Mouse (Mus musculus) erythroid progenitor cell, adult 5-6 weeks (primary cell): ENCODE data around the gene Nrg3. TPM values are rescaled to one million over a fixed set of nuclear protein-coding genes. Genes with fewer than 3 reads are reported as not detected.
"Not testable (repeated sequence)": the region's sequence is repeated elsewhere in the genome, so short reads cannot be mapped to it uniquely, and the experiment has no call there.

ENCODE experiments used
- ATAC-seq: replicated peaks from 2 replicates; pipeline ENCODE4 v1.8.0; 2016; ENCODE audit warnings: moderate number of reproducible peaks, mild to moderate bottlenecking, moderate TSS enrichment, inconsistent platforms; ENCODE audit not compliant: poor library complexity, low FRiP score, severe bottlenecking
- total RNA-seq, 2 experiments: library from RNA; stranded (forward) in 1 of 2; stranded (reverse) in 1 of 2; fragments of 150-400 nt in 1 of 2; fragments of 186-747, 209-891 nt in 1 of 2; gene quantifications; 2 replicates each; pipeline versions ENCODE4 v1.2.3 to v1.2.4; 2015 to 2017; ENCODE audit warnings: low replicate concordance in 2 of 2

The Nrg3 gene
- total RNA-seq, 2 experiments from 2014 or later = not detected

GRCm38 (mm10) chr14:39255391-39255790 is 217.5 kb downstream of the Nrg3 start:
- no peak for ATAC-seq

DNA sequence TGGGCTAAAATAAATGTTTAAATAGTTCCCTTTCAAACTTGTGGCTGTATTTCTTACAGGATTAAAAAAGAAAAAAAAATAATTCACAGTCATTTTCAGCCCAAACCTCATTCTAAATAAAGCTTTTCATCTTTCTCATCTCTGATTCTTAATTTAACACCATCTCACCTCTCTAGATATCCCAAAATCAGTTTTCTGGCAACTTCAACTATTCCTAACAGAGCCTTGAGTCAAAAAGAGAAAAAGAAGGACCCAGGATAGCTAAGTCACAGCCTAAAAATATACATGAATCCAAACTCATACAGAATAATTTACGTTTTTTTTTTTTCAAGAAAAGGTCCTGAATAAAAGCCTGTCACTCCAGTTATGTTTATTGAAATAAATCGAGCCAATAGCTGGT is 232.6 kb downstream of the Nrg3 start:
- no peak for ATAC-seq

DNA sequence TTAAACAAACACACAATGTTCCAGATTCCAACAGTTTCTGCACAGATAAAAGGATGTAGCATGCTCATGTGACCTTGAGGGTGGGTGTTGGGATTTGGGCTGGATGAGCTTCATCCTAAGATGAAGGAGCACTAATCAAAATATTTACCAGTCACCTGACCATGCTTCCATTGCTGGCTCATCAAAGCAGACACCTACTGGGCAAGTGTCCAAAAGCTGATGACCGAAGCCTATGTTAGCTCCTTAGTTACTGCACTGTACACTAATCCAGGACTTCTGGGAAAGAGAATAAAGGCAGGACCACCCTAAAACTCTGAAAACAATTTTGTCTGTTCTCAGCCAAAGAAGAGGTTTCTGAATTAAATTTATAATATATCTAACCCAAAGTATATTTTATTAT is 261.4 kb downstream of the Nrg3 start:
- no peak for ATAC-seq

- no peak for ATAC-seq
Measured at GRCm38 (mm10) chr14:39191946-39192345, 280.9 kb downstream of the Nrg3 start.

DNA sequence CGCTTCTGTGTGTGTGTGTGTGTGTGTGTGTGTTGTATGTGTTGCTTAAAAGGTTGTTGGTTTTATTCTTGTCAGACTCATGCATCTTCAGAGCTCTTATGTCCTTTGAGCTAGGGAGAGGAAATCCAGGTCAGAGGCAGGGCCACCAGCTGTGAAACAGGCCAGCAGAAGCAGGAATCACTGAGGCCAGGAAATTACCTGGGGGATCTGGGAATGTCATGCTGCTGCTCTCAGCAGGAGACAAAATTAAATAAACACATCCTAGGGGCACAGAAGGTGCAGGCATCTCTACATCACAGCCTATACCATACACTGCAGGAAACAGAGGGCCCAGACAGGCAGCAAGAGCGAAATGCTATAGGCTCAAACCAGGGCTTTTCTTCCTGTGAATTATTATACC is 299.2 kb downstream of the Nrg3 start:
- ATAC-seq = no peak

DNA sequence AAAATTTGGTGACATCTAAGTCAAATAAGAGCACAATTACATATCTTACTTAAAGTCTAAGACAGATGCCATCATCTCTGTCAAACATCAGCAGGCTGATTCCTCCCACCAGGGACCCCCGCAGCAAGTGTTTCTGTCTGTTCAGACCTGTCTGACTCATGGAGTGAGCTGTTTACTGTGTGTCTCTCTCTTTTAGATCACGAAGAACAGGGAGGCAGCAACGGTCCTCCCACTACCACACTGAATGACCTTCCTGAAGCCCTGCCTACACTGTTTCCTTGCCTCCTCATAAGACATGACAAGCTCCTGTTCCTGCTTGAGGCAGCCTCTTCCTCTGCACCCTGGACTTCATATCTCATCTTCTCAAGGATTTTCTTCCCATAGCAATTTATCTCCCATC is 312.7 kb downstream of the Nrg3 start:
- no peak for ATAC-seq

- ATAC-seq = no peak
Measured at GRCm38 (mm10) chr14:39155462-39155861, 317.4 kb downstream of the Nrg3 start.

- no peak for ATAC-seq
Measured at GRCm38 (mm10) chr14:39129766-39130165, 343.1 kb downstream of the Nrg3 start.

DNA sequence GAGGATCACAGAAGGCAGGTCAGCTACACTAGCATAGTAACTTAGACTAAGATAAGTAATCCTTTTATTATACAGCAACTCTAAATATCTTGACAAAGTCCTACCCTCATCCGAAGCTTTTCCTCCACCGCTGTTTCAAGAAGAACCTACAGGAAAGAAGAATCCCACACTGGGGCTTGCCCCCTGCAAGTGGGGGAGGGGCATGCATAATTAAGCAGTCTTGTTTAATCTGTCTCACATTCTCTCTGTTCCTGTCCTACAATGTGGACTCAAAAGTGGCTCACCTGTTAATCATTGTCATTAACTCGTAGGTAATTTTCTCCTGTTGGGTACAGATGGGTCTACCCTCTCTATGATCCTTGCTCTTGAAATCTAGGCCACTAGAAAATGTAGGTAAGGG is 354.9 kb downstream of the Nrg3 start:
- ATAC-seq = no peak

- ATAC-seq = not testable (repeated sequence)
Measured at GRCm38 (mm10) chr14:39116522-39117231, 356.2 kb downstream of the Nrg3 start.

DNA sequence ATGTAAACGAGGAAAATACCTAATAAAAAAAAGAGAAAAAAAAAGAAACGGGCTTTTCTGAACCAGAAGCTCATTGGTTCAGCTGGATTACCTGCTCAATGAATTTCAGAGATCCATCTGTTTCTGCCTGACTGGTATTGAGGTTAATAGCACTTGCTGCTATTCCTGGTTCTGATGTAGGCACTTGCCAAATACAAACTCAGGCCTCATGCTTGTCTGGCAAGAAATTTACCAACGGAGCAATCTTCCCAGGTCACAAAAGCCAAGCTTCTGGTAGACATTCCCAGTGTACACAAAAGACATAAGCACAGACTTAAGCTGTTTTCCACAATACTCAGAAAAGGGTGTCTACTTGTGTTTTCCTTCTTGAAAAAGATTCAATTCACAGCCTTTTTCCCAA is 363.3 kb downstream of the Nrg3 start:
- ATAC-seq = no peak

DNA sequence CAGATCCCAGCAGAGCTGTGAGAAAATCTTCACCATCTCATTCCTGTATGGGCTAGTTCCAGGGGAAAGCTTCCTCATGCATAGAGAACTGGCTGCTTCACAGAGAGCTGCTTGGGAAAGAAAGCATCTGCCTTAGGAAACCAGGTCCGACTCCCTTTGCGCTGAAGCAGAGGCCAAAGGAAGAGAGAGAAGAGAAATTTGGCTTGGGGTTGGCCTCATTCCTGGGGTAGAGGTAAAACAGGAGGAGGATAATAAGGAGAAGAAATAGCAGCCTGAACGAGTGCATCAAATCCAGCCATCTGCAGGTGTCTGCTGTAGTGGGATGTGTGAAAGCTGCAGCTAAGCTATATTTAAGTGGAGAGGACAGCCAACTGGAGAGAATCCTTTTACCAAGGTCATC is 366.1 kb downstream of the Nrg3 start:
- ATAC-seq = no peak

- ATAC-seq = no peak
Measured at GRCm38 (mm10) chr14:39095219-39095618, 377.7 kb downstream of the Nrg3 start.

- ATAC-seq = no peak
Measured at GRCm38 (mm10) chr14:39079461-39079860, 393.4 kb downstream of the Nrg3 start.

- ATAC-seq = no peak
Measured at GRCm38 (mm10) chr14:39051542-39051941, 421.3 kb downstream of the Nrg3 start.

DNA sequence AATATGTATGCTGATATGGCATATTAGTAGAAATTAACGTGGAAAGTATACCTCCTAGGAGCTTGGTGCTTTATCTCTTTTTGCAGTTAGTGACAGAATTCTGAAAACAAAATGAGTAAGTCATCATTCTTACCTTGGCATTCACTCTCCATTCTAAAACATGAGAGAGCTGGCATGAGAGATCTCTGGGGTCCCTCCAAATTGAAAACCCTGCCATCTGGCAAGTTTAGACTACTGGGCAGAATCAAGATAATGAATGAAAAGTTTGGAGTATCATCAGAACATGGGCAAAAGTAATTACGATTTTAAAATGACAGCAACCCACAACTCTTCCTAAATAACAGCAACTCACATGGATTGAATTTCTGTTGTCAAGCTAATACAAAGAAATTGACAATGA is 423.9 kb downstream of the Nrg3 start:
- ATAC-seq = no peak

DNA sequence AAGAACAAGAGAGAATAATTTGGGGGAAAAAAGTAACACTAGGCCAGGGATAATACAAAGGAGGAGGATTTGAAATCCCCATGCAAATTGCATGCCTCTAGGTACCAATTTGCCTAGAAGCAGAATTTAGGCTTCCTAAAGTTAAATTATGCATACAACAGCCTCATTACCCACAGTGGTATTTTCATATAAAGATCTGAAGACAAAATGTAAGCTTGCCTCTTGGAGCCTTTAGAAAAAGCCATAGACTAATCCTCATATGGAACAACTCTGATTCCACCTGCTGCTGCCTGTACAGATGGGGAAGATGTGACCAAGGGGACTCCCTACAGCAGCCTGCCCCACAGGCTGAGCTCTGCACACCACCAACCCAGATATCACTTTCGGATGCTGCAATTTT is 428.6 kb downstream of the Nrg3 start:
- ATAC-seq = no peak

DNA sequence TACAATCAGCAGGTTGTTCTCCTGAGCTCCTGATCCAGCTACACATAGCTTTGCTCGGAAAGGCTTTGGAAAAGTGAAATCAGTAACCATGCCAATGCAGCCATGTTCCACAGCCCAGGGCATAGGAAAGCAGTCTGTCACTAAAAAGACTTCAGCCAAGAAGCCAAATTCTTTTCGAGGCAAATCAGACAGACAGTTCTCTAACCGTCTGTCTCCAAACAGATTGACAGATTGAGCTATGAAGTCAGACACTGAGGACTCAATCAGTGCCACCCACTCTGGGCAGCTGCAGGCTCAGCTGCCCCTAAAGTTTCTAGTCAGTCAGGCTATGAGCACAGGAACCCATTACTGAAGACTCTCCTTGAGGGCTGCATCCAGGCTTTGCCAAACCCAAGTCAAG is 429.1 kb downstream of the Nrg3 start:
- ATAC-seq = no peak

DNA sequence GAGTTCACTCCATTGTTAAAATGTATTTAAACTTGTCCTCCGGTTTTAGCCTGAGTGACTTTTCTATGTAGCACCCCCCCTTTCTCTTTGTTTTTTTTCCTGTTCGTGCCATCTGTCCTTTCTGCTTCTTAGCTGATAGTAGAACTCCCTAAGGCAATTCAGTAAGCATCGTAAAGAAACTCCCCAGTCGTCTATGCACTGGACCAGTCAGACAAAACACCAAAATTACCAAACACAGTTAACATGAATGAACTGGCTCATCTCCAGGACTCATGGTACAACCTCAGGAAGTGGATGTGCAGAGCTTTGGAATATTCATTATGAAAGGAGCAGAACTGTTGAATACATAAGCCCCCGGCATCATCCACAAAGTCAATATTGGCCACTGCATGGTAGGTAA is 429.5 kb downstream of the Nrg3 start:
- ATAC-seq = no peak

DNA sequence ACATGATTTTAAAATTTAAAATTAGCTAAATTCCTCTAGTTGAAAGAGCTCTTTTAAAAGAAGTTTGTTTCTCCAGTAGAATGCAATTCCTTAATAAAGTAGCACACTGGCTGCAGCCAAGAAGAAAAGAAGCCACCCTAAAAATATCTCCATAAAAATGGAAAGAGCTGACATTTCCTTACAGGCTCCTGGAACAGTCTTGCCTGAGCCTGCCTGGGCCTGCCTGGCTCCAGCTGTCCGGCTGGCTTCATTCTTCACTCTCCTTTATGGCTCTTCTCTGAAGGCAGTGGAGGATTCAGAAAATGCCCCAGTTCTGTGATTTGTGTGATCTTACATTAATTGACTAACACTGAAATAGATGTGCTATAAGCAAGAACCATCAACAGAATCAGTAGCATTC is 433.8 kb downstream of the Nrg3 start:
- ATAC-seq = no peak

DNA sequence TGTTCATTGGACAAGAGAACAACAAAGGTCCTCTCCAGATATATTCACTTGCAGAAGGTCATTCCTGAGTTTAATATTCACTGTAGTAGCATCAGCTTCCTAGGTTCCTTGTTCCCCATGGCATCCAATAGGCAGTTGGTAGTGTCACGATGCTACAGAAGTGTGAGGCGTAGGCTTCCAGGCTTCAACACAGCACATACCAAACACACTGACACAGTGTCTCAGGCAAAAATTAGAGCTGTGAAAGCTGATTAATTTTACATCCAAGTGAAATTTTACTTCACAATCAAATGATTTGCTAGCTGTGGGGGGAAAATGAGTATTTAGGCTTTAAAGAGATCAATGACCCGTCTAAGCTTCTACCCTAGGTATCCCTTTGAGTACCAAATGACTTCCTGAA is 438.4 kb downstream of the Nrg3 start:
- ATAC-seq = no peak

DNA sequence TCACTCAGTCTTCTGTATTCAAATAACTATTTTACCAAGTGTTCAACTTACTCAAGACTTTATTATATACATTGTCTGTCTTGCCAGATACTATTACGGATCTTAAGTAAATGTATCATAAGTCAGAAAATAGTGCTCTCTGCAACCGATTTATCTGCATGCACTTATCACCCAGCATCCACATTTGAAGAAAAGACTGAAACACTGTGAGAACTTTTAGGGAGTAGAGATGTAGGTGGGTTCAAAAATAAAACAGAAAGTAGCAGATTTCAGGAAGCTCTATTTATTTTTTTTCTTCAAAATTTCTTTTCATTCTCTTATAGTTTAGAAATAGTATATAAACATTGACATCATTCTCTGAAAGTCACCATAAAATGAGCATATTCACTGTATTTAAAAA is 449.8 kb downstream of the Nrg3 start:
- ATAC-seq = no peak
